Mouse (Mus musculus): Measurements from ENCODE around the gene Disc1.

Gene Disc1

DNA sequence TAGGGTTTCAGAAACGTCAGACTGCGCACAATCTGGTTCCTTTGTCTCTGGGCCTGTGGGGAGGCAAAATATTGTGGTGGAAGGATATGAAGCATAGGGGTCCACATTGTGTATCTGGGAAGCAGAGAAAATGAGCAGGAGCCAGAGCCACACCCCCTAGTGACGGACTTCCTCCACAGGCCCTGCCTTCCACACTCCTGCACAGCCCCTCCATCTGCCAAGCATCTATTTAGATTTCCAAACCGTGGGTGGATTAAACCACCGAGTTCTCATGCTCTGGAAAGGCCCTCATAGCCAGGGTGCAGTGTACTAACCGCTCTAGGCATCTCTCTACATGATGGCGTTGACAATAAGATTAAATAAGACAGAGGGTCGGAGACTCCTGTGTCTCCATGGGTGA, 124.0 kb downstream of the Disc1 start:
- DNase-seq (ENCODE audit: low read depth, low spot score) = no peak

DNA sequence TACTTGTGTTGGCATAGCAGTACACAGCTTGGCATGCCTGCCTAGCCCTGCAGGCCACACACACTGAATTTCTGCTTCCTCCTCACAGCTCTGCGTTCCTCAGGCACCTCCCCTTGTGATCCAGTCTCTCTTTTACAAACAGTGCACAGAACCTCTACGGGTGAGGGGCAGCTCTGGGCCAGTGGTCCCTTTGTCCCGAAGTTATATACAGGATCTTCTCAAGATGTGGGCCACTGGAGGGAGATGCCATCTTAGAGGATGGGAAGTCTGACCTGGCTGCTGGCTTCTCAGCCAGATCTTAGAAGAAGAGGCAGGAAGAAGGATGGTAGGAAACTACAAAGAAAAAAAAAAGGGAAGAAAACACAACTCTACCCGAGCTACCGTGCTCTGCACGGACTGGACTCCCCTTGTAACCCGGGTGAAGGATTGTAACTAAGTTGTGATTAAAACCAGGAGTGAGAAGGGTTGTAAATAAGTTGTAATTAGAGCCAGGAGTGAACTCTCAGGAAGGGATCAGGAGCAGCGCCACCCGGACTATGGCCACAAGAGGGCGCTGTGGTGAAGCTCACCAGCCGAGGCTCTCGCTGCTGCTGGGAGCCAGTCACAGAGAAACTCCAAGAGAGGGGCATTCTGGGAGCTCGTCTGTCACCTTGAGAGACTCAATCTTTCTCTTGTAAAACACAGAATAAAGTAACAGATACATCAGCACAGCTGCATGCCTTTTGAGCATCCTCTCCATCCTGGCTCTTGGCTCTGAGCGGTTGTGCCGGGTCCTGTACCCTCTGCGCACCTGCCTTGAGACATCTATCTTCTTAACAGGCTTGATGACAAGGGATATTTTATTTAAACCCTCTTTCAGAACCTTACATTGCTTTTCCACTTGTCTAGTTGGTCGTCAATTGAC, 129.8 kb downstream of the Disc1 start:
- DNase-seq (ENCODE audit: low read depth, low spot score) = peak; percentile 66

- no peak for DNase-seq (ENCODE audit: low read depth, low spot score)
Observed at GRCm38 (mm10) chr8:125184452-125184817, 130.4 kb downstream of the Disc1 start.

DNA sequence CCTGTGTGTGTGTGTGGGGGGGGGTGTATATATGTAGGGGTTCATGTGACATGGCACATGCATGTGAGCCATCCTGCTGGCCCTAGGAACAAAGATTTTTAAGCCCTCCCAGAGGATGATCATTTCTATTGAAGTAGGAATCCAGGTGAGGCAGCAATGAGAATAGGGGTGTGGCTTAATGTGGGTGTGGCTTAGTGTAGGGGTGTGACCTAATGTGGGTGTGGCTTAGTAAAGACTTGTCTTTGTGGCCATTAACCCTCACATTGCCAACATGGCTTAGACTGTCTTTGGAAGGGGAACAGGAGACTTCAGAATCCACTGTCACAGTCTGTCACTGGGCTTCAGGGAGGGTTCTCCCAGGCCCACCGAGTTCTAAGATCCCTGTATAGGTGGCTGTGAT, 130.9 kb downstream of the Disc1 start:
- DNase-seq (ENCODE audit: low read depth, low spot score) = peak; percentile 14

GRCm38 (mm10) chr8:125187044-125187443, 133.0 kb downstream of the Disc1 start:
- no peak for DNase-seq (ENCODE audit: low read depth, low spot score)

DNA sequence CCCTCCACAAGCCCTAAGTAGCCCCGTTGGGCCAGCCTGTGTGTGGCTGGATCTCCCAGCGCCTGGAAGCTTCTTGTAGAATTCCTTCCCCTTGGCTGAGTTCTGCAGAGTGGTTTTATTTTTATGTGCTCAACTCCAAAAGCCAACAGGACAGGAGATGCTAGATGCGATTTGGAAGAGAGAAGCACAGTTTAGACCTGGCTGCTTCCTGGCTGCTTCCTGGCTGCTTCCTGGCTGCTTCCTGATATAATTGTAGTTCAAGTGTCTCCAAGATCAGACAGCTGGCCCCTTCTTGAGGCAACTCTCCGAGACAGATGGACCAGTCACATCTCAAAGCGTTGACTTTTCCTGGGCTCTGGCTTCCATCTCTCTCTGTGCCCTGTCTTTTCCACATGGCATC, 139.7 kb downstream of the Disc1 start:
- DNase-seq (ENCODE audit: low read depth, low spot score) = no peak

GRCm38 (mm10) chr8:125195121-125195520, 141.1 kb downstream of the Disc1 start:
- no peak for DNase-seq (ENCODE audit: low read depth, low spot score)

GRCm38 (mm10) chr8:125196573-125197094, 142.6 kb downstream of the Disc1 start:
- peak; percentile 5 for DNase-seq (ENCODE audit: low read depth, low spot score)

- DNase-seq (ENCODE audit: low read depth, low spot score) = no peak
Observed at GRCm38 (mm10) chr8:125197341-125198002, 143.5 kb downstream of the Disc1 start.

DNA sequence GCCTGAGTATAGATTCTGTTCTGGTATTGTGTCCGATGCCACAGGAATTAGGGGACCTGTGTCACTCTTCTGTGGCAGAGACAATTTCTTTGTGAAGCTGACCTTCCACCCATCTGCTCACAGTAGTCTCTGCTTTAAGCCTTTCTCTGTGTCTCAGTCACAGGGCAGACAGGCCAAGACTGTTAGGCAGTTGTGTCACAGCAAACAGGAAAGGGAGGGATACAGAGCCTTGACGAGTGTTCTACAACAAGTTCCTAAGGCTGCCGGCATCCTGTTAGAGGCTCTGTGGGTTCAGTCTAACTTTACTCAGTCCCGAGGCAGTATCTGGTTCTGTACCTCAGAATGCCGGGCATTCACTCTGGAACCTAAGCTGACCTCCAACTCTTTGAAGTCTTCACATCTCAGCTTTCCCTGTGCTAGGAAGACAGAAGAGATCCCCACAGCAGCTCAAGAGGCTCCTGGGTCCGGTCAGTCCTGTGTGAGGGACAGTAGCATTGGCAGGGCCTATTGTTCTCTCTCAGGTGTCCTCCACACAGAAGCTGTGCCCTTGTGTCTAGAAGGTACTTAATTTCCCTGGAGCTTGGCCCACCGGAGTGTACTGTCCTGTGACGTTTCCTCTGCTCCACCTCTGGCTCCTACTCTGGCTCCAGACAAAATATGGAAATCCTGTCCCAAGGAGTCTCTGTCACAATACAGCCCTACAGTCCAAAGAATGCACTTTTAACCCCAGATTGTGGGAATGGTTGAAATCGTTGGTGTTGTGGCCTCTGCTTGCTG, 144.6 kb downstream of the Disc1 start:
- DNase-seq (ENCODE audit: low read depth, low spot score) = no peak

DNA sequence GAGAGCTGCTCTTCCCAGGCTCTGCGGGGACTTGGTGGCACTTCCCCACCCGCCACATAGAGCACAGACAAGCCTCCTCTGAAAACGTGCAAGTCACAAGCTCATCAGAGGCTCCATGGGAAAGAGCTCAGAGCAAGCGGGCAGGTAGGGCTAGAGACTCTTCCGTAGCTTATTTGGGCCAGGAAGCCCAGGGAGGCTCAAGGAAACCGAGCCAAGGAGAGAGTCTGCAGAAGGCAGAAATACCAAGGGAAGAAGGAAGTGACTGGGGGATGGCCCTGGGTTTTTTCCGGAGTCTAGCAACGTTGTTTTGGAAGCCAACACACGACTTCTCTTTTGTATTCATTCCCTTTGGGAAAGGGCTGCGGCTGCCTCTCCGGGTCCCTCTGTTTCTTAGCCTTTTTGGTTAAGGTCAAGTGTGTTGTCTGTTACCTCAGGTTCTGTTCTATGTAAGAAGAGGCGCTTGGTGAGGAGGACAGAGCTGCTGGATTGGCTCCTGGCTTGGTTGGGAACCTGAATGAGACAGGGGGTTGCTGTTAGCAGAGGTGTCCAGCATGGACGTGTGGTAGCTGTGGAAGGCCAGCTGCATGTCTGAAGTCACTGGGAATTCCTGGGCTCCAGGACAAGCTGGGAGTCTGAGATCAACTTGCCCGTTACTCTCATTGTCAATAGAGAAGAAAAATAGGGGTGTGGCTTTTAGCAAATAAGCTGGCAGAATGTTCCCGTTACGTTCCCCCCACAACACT, 145.4 kb downstream of the Disc1 start:
- DNase-seq (ENCODE audit: low read depth, low spot score) = no peak

DNA sequence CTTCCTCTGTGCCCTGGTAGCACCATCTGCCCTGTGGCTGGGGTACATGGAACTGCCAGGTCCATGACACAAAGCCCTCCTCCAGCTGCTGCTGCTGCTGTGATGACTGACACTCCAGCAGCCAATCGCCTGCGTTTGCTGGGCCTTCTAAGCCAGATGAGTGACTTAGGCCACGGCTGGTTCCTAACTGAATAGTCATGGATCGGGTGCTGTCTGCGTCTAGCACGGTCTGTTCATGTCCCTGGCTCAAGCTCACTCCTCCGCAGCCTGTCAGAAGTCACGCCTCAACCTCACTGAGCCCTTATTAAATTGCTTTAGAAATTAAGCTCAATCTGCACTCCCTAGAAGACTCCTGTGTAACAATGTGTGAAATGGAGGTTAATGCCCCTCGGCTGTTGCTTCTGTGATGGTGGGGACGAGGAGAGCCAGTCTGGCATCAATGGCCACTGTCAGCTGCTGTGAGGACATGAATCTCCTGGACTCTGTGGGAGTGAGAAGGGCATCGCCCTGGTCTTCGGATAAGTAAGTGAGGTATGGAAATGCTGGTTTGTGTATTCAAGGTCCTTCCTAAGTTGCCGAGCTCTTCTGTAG, 146.4 kb downstream of the Disc1 start:
- no peak for DNase-seq (ENCODE audit: low read depth, low spot score)

DNA sequence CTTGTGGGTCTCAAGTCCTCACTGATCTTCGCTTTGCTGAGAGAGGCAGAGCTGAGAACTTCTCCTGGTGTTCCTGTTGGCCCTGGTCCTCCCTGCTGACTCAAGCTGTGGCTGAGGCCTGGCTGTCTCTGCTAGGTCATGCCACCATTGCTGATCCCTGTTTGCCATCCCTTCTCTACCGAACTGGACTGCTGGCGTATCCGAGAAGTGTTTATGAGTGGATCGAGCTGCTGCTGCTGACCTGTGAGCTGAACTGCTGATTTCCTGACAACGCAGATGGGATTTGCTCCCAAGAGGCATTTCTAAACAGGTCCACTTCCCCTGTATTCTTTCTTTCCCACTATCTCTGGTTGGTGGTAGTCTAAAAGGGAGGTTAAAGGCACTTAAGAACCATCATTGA, 147.7 kb downstream of the Disc1 start:
- no peak for DNase-seq (ENCODE audit: low read depth, low spot score)

DNA sequence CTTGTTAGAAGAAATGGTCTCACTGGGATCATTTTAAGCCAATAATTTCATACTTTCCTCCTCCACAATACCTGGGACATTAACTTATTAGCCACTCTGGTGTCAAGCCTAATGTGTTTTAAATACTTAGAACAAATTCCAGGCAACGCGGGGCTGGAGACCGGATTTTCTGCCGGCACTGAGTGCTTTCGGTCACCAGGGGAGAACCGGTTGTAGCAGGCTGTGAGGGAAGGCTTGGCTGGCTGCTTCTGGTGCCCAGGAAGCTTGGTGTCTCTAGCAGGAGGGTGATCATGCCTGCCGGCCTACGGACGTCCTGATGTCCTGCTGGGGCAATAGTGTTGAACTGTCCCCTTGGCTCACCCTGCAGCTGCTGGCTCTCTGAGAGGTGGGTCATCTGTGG, 149.0 kb downstream of the Disc1 start:
- no peak for DNase-seq (ENCODE audit: low read depth, low spot score)

GRCm38 (mm10) chr8:125205556-125205955, 151.6 kb downstream of the Disc1 start:
- DNase-seq (ENCODE audit: low read depth, low spot score) = no peak

GRCm38 (mm10) chr8:125206391-125206790, 152.4 kb downstream of the Disc1 start:
- no peak for DNase-seq (ENCODE audit: low read depth, low spot score)

DNA sequence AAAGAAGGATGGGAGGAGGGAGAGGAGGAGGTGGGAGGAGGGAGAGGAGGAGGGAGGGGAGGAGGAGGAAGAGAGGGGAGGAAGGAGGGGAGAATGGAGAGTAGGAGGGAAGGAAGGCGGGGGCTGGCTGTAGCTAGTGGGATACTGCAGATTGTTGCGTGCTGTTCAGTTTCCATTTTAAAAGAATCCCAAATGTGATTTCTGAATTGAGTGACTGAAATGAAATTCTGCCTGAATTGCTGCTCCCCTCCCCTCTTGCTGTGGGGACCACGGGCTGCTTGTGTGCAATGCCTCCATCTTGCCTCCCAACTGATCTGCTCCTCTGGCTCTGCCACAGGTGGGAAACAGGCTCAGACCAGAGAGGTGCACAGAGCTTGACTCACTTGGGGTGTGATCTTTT, 153.0 kb downstream of the Disc1 start:
- DNase-seq (ENCODE audit: low read depth, low spot score) = no peak

DNA sequence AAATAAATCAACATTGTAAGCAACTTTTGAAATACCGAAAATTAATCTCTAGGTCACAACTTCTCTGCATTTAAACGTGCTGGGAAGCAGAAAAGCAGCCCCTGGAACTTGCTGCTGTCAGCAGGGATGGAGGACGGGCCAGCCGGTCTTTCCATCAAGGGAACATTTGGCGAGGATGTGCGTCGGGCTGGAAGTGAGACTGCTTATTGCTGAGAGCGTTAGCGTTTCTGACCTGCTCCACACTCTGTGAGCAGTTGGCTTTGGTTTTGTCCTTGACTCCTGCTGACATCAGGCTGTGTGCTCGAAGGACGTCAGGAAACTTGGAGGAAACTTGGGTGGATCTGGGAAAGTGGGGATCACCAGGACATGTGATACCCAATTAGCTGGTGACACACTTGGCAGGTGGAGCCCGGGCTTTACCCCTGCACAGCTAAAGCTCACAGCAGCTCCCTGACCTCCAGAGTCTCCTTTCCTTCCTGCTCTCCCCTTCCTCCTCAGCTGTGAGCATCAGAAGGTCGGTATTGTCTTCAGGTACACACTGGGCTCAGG, 158.7 kb downstream of the Disc1 start:
- no peak for DNase-seq (ENCODE audit: low read depth, low spot score)

- no peak for DNase-seq (ENCODE audit: low read depth, low spot score)
Observed at GRCm38 (mm10) chr8:125217902-125218581, 164.0 kb downstream of the Disc1 start.

DNA sequence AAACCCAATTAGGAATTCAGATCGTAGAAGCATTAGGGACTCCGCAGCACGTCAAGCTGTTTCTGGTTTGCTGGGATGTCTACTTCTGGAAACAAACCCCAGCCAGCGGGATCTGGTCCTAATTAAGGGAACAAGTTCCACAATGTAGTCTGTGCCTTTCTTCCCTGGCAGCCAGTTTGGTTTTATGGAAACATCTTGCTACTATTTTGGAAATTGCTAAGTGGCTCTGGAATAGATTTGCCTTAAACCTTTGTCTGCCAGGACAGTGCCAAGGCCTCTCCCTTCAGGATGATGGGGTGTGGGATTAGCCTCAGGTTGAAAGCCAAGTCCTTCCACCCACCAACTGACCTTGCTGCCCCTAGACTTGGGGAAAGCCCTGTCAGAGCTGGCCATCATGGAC, 164.7 kb downstream of the Disc1 start:
- DNase-seq (ENCODE audit: low read depth, low spot score) = no peak
